Mouse (Mus musculus) stomach, postnatal 0 days (tissue): ENCODE measurements around the gene Nxnl2.

Source experiments
- CTCF ChIP-seq: IDR thresholded peaks from 2 replicates; pipeline ENCODE4 v1.5.1; 2016; ENCODE audit warnings: antibody characterized with exemption, low read depth, mild to moderate bottlenecking, moderate library complexity
- EP300 ChIP-seq: optimal IDR thresholded peaks from 2 replicates; pipeline ENCODE3; 2016; ENCODE audit warnings: antibody characterized with exemption

- TF ChIP-seq CTCF (no peak), EP300 (no peak)
Observed at GRCm38 (mm10) chr13:51157291-51157690, 13.5 kb upstream of the Nxnl2 start.
